Mouse (Mus musculus): ENCODE measurements around the gene Nostrin.
A peak's percentile ranks its signal among the peaks of the same experiment; 100 is the strongest.

Gene Nostrin

DNA sequence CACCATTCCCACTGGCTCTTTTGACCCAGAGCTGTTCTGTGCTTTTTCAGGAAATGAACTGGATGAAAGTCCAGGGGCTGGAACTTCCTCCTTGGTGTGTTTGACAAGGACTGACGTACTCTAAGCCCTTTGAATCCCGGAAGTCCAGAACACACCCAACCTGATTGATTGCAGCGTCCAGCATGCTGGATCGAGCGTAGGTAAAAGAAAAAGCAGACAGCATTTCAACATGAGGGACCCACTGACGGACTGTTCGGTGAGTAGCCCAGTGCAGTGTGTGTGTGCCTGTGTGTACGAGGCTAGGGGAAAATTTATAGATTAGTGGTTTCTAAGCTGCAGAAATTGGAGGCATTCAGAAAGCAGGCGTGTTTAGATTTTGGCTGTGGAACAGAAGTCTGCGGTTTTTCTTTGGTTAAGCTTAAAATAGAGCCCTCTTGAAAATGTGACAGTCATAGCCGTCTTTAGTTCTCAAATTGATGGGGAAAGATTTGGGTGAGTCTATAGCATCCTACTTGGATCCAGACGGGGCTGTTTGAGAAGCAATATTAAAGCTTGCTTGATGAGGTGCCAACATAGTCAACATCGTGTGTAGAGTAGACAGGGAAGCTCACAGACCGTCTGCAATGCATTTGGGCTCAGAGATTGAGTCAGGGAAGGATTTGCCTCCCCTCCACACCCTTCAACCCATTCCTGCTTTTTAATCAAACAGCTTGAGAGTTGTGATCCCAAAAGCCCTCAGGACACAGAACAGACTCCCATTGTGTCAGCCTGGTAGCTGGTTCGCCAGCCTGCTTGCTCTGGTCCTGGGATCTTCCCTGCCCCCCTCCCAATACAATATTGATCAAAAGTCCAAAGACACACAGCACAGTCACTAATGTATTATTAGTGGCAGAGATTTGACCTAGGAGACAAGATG, at the start of gene Nostrin:
Nostrin (plus strand) TSS at position 140 of the 916 bp plus-strand sequence.
- DNase-seq (ENCODE audit: low read depth, low spot score), result no peak

DNA sequence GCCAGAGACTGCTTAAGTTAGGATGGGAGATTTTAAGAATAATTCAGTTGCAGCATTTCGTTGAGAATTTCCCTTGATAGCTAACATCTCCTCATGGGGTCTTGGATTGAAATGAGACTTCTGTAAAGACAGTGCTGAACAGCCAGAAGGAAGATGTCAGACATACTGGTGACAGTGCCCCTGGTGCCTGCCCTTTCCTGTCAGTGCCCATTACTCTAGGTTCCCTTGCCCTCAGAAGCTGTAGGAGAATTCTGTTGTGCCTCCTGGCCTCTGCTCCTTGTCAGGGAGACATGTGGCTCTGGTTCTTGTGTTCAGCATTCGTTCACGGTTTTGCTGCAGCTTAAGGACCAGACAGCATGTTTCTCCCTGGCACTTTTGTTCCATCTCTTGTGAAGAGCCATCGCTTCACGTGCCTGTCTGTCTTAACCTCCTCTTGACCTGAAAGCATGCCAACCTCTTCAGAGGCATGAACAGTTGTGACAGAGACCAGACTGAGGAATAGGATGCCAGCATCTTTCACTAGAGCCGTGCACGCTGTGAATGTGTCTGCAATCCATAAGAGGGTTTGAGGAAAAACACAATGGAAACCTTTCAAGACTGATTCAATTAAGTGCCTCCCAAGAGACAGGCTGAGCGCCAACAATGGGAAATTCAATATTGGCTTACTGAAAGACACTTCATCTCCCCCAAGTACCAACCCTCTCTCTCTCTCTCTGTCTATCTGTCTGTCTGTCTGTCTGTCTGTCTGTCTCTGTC, 48.9 kb upstream of the Nostrin start:
- no peak for DNase-seq (ENCODE audit: low read depth, low spot score)

DNA sequence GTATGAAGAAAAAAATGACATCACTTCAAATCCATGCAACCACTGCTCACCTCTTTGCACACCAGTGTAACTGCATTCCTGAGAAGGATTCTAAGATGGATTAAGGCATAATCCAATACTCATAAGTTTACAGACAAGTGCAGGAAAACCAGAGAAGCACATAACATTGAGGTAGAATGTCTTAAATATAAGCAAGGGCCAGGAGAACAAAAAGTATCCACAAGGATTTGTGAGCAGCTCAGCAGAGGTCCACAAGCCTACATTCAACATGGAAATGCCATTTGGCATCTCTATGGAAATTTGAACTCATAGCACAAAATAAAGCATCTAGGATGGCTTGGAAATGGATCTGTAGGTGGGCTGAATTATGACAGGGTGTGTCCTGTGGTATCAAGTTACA, 39.8 kb upstream of the Nostrin start:
- DNase-seq (ENCODE audit: low read depth, low spot score), result no peak

DNA sequence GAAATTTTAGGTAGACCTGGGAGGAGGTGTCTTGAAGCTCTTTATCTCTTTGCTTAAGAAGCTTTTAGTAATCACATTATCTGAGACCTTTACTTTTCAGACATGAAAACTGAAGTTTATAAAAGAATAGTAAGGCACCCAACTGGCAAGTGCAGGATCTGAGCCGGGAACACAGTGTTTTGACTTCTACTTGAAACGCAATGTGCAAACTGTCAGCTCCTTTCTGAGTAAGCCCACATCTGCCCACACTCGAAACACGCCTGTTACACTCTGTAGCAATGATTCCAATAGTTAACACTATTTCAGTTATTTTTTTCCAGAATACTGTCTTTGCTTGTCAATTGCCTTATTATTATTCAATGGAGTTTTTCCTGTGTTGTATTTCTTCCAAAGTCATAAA, 38.8 kb upstream of the Nostrin start:
- no peak for DNase-seq (ENCODE audit: low read depth, low spot score)

DNA sequence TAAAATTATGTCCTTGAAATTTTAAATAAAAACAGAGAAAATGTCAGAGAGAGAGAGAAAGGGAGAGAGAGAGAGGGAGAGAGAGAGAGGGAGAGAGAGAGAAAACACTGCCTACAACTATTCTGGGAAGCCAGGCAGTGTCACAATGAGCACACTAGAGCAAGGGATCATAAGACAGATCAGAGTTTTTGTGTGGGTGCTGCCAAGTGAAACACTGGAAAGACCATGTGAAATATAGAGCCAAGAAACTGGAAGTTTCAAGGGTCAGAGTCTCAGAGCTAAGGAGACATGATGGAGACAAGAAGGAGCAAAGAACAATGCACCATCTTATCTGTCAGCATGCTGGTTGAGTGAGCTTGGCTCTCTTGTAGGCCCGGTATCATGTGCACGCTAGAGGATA, 38.1 kb upstream of the Nostrin start:
- no peak for DNase-seq (ENCODE audit: low read depth, low spot score)

DNA sequence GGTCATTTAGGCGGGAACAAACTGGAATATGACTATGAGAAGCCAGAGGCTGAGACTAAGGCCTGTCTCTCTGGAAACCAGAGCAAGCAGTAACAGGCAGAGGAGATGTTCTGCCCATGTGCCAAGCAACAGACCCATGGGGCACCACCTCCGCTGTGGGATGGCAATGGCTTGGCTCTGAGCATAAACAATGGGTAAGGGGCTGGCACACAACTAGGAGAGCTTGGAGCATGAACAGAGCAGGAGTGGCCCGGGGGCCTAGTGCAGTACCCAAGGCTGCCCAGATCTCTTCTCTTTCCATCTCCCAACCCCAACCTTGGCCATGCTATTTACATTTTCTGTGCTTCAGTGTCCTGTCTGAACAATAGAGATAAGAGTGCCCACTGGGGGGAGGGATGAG, 36.9 kb upstream of the Nostrin start:
- no peak for DNase-seq (ENCODE audit: low read depth, low spot score)

DNA sequence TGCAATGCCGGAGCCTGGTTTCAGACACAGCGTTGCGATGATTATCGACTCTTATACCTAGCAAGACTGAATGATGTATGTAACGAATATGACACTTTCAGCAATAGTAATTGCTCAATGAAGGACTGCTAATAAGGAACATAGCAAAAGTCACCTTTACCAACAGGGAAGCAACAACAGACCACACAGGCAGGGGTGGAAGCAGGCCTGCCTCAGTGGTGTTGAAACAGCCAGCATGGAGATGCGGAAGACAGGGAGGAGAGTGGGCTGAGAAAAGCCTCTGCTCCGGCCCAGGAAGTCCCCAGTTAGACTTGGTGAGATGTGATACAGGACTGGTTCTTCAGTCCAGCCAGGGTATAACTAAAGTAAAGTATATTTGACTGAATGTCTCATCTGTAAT, 36.5 kb upstream of the Nostrin start:
- DNase-seq (ENCODE audit: low read depth, low spot score), result no peak

DNA sequence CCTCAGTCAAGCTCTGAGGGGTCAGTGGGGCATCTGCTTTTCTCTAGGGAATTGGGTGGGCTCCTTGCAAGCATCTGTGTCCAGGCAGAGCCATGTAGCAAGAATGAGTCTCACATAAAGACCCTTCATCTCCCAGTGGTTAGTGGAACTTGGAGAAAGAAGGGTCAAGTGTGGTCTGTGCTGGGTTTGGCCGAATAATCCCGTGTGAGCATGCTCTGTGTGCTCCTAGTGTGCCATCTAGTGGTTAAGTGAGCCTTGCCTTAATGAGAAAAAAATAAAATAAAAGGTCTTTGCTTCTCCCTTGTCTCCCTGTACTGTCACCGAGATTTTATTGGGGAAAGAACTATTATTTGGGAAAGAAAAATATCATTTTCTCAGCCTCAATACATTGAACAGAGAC, 34.9 kb upstream of the Nostrin start:
- peak; percentile 49 for DNase-seq (ENCODE audit: low read depth, low spot score)

DNA sequence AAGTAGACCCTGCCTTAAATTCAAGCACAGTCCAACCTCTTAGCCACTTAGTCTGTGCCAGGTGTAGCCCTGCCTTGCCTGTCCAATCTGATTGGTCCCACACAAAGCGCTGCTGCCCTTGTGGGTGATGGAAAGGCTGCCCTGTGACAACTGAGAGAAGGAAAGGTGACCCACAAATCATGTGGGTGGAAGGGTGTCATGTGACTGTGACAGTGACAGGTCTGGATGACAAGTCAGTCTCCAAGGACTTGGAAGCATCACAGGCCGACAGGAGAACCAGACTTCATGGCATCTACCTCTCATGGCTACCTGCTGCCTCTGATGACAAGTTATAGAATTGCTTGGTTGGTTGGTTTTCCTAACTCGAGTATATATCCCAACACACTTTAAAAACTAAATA, 32.1 kb upstream of the Nostrin start:
- no peak for DNase-seq (ENCODE audit: low read depth, low spot score)

DNA sequence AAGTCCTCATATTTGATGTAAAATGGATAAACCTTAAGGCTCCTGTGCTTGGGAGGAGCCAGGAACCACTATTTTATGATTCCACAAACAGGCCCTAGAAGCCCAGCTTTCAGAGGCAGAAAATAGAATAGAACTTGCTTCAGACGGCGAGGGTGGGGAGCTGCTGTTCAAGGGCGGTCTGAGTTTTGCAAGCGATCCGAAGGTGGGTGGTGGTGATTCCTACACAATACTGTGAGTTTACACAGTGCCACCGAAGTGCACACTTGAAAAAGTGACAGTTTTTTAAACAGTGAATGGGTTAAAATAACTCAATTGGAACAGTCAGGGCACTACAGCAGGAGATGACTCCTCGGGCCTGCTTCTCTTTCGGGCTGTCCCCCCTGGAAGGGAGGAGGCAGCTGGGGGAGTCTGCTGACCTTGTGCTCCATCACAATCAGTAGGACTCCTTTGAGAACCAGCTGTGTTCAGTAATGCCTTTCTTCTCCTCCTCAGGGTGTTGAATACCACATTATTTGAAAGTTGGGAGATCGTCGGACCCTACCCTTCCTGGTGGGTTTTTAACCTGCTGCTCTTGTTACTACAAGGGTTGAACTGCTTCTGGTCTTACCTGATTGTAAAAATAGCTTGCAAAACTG, 31.0 kb upstream of the Nostrin start:
- no peak for DNase-seq (ENCODE audit: low read depth, low spot score)

DNA sequence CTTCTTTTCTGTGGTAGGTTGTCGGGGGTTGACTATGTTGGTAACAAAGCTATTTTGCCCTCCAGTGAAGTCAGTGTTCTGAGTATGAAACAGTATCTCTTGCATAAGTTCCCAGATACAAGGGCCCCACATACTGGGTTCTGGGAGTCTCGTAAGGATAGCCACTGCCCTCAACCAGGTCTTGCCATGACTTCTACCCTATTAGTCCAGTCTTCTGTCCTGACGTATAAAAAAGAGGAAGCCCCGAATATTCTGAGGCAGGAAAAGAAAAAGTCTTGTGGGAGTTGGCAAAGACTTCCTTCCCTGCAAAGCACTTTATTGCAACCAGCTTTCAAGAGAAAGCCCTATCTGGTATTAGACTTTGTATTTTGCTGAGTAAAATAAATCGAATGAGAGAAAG, 26.4 kb upstream of the Nostrin start:
- DNase-seq (ENCODE audit: low read depth, low spot score), result no peak

DNA sequence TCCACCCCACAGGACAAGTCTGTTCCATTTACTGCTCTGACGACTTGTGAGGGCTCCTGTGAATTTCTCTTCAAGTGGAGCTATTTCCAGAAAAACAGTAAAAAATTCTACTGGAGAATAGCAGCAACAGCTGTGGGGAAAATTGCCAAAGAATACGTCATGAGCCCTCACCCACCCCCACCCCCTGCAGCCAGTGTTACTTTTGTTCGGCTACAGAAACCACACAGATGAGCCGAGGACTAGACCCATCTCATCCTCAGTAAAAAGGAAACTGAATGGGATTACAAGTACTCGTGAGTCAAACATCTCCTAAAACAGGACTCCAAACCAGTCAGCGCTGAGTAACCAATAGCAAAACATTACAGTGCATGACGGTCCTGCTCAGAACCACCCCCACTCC, 25.9 kb upstream of the Nostrin start:
- no peak for DNase-seq (ENCODE audit: low read depth, low spot score)

DNA sequence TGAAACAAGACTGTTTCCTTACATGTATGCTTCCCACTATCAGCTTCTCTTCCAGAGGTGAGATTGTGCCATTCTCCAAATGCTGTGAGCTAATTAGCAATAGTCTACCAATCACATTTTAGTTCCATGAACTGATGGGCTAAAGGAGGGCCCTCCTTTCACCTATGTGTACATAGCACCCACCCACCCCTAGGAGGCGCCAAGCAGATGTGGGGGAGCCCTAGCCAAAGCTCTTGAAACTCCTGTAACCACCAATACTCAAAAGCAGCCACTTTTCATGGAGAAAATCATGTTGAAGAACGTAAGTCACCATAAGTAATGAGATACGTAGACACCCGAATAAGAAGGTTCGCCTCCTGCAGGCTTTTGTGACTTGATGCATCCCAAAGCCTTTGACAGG, 23.0 kb upstream of the Nostrin start:
- DNase-seq (ENCODE audit: low read depth, low spot score), result no peak

DNA sequence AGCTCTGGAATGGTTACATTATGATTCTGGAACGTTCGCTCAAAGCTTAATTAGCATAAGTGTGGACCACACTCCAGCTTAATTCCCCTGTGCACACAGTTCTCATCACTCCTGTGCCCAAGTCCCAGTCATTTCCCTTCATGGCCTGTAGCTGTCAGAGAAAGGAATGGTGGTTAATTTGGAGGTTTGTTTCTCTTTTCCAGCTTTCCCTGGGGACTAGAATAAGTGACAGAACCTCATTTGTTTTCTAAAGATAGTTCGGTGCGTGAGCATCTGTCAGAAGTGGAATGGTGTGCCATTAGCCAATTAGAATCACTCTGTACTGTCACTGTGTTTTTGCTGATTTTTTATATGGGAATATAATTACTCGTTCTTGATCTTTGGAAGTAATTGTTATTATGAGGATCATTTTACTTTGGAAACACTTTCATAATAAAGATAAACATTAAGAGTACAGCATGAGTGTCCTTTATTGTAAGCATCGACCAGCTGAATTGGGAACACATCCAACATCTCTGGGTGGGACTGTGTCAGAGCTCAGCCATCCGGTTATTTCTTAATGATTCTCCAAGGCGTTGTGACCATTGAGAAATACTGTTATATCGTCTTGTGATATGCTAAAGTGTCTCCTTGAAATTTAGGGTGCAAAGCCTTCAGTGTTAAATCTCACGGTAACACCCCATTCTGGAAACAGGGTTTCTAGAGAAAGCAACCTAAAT, 21.6 kb upstream of the Nostrin start:
- DNase-seq (ENCODE audit: low read depth, low spot score), result no peak

DNA sequence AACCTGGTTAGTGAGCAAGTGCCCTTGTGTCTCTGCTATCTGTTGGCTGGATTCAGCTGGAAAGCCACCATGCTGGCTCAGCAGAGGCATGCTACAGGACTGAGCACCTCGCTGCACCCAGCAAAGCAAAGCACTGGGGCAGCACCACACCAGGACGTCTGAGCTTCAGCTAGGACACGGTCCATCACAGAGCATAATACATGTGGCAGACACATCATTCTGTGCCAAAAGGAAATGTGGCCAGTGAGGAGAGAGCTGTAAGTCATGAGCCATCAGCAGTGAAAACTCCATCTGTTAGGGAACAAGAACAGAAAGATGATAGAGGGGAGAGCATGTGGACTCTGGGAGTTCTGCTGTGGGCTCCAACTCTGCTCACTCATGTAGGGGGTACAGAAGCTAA, 19.7 kb upstream of the Nostrin start:
- DNase-seq (ENCODE audit: low read depth, low spot score), result no peak

DNA sequence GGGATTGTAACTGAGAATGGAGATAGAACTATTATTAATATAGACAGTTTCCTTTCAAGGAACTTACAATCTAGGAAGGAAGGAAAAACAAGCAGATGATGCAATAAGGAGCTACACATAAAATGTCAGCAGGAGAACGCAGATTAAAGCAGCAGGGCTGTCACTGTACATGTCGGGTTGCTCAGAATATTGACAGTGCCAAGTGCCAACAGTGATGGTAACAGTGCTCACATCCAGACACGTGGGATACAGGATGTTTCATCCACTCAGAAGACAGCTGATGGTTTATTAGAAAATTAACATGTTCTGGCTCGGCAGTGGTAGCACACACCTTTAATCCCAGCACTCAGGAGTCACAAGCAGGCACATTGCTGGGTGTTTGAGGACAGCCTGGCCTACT, 18.8 kb upstream of the Nostrin start:
- DNase-seq (ENCODE audit: low read depth, low spot score), result no peak

DNA sequence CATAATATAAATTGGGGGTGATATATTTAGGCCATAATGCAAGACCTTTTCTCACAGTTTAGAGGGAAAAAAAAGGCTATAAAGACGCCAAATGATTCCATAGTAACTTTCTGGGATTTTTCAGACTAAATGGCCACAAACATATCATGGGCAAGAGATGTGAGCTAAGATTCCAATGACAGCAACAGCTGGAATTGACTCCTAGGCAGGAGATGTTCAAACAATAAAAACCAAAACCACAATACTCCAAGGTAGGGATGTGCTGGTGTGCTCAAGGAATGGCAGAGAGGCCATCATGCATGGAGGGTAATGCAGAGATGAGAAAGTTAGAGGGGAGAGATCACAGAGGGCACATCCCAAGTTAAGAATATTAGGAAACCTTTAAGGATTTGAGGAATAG, 16.6 kb upstream of the Nostrin start:
- DNase-seq (ENCODE audit: low read depth, low spot score), result no peak

DNA sequence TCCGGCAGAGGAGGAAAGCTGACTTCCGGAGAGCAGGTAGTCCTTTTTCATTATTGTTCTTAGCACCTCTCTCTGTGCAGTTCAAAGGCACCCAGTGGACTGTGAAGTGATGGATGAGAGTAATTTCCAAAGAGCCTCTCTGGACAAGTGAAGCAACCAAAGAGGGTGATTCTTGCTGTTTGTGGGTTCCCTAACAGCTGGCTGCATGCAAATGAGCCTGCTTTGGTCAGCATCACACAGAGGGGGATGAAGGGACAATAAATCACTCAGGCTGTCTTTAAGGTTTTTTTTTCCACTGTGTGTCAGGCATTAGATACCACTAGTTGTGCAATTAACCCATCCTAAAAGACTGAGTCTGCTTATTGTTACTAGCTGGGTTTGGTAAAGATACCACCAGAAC, 15.9 kb upstream of the Nostrin start:
- no peak for DNase-seq (ENCODE audit: low read depth, low spot score)

DNA sequence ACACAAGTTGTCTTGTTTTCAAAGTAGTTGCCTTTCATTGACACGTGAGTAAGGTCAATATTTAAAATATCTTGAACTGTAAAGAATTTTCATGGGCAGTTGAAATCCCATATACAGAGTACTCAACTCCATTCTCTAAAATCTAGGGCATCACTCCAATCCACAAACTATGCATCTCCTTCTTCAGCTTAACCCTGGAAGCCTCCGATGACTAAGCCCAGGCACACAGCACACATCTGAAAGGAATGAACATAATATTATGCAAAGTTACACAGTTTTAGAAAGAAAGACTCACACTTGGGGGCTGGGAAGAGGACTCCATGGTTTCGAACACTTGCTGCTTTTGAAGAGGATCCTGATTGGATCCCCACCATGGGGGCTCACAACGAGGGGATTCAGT, 13.9 kb upstream of the Nostrin start:
- DNase-seq (ENCODE audit: low read depth, low spot score), result no peak

DNA sequence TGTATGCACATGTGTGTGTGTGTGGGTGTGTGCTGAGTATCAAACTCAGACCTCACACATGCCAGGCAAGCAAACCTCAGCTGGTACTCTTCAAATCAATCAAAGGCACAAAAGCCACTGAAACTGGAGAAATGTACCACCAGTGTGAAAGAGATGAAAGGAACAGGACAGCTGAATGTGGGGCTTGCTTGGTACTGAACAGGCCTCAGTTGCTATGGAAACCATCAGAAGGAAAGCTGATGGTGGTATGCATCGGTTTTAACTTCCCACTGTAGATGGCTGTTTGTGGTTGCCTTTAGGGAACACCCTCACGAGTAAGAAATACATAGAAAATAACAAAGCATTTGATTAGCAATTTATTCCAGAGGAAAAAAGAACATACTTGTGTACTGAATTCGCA, 10.2 kb upstream of the Nostrin start:
- DNase-seq (ENCODE audit: low read depth, low spot score), result no peak

DNA sequence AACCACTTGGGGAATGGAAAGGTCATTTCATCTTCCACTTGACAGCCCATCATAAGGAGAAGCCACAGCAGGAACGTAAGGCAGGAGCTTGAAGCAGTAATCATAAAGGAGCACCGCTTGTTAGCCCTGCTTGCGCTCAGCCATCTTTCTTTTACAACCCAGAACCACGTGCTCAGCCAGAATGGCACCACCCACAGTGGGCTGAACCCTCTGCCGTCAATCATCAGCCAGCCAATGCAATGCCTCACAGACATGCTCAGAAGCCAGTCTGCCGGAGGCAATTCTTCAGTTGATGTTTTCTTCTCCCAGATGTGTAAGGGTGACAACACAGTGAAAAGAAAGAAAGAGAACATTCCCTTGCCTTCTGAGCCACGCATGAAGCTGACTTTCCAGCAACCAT, 7.3 kb upstream of the Nostrin start:
- no peak for DNase-seq (ENCODE audit: low read depth, low spot score)

DNA sequence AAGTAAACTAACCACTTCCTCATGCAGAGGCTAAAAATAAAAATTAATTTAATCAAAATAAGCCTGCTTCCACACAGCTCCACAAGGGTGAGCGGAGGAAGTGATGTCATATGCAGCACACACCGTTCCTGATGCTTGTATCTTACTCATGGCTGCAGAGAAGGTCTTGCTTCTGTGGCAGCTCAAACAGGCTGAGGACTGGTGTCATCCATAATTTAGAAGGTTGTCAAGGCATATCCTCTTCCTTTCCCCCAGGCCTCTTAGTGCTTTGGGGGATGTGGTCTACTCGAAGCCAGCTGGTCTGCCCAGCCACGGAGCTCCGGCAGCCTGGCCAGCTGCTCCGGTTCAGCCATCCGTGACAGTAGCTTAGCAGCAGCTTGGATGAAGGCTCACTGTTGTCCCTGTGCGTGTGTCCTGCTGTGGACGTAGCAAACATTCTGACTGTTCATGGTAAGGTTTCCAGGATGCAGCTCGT, 6.6 kb upstream of the Nostrin start:
- DNase-seq (ENCODE audit: low read depth, low spot score), result no peak

All from forelimb bud, embryonic 11.5 days (tissue).